Mouse (Mus musculus) MEL (cell line): ENCODE measurements at regions not wholly inside any gene's neighbourhood (a gene's known extent, or its start where the extent isn't known, plus 50 kb on each side); places are given as distances from the start of the nearest gene placed in this dataset.

Experiments used
- DNase-seq: peaks from one replicate; pipeline ENCODE4 v3.0.0; 2011; ENCODE audit warnings: low read depth, low spot score
- H3K27ac ChIP-seq: 2 replicates; pipeline ENCODE4 v1.5.1; 2012; ENCODE audit warnings: low read depth, mild to moderate bottlenecking, control low read depth, low read length, moderate library complexity; ENCODE audit not compliant: control insufficient read depth
- H3K27me3 ChIP-seq, 2 experiments: fragments of 150-350 bp in 1 of 2; sonication (generic) in 1 of 2; 2 replicates each; pipeline ENCODE4 v1.6.1; 2012; ENCODE audit warnings: low read length in 2 of 2, mild to moderate bottlenecking in 2 of 2, improper control_type of control experiment in 1 of 2, moderate library complexity in 1 of 2; ENCODE audit not compliant: insufficient read depth in 2 of 2, control insufficient read depth in 1 of 2
- H3K36me3 ChIP-seq, 2 experiments: 2 replicates each; pipeline ENCODE4 v1.6.1; 2012 to 2014; ENCODE audit warnings: low read length in 2 of 2, improper control_type of control experiment in 1 of 2, inconsistent platforms in 1 of 2, mild to moderate bottlenecking in 1 of 2; ENCODE audit not compliant: insufficient read depth in 2 of 2, control insufficient read depth in 1 of 2
- H3K4me1 ChIP-seq, 2 experiments: fragments of 150-350 bp in 1 of 2; sonication (generic) in 1 of 2; 2 replicates each; pipeline ENCODE4 v1.6.1; 2012; ENCODE audit warnings: low read length in 2 of 2, improper control_type of control experiment in 1 of 2, mild to moderate bottlenecking in 1 of 2; ENCODE audit not compliant: insufficient read depth in 2 of 2, control insufficient read depth in 1 of 2
- H3K4me3 ChIP-seq, 2 experiments: fragments of 150-350 bp in 1 of 2; sonication (generic) in 1 of 2; 2 replicates each; pipeline ENCODE4 v1.5.1; 2012; ENCODE audit warnings: low read depth in 2 of 2, low read length in 2 of 2, mild to moderate bottlenecking in 2 of 2, moderate library complexity in 2 of 2, control low read depth in 1 of 2, improper control_type of control experiment in 1 of 2; ENCODE audit not compliant: control insufficient read depth in 1 of 2, insufficient read depth in 1 of 2
- H3K79me2 ChIP-seq: 2 replicates; pipeline ENCODE4 v1.6.1; 2012; ENCODE audit warnings: mild to moderate bottlenecking, low read length, moderate library complexity; ENCODE audit not compliant: control insufficient read depth, poor library complexity, insufficient read depth
- H3K9ac ChIP-seq: 2 replicates; pipeline ENCODE4 v1.6.1; 2012; ENCODE audit warnings: low read depth, mild to moderate bottlenecking, control low read depth, low read length, moderate library complexity; ENCODE audit not compliant: control insufficient read depth, poor library complexity, severe bottlenecking
- H3K9me3 ChIP-seq: fragments of 150-350 bp; sonication (generic); replicated peaks from 2 replicates; pipeline ENCODE4 v1.6.1; 2012; ENCODE audit warnings: mild to moderate bottlenecking, low read length, improper control_type of control experiment, moderate library complexity; ENCODE audit not compliant: insufficient read depth
- BHLHE40 ChIP-seq: IDR thresholded peaks from 2 replicates; pipeline ENCODE4 v1.6.1; 2012; ENCODE audit warnings: low read depth, mild to moderate bottlenecking, inconsistent platforms, low read length, improper control_type of control experiment, borderline replicate concordance
- CTCF ChIP-seq, 3 experiments: IDR thresholded peaks in 2 of 3; conservative IDR thresholded peaks in 1 of 3; 2 replicates each; pipeline ENCODE4 v1.5.1; 2011 to 2012; ENCODE audit warnings: low read length in 3 of 3, low read depth in 2 of 3, mild to moderate bottlenecking in 2 of 3, improper control_type of control experiment in 1 of 3, inconsistent platforms in 1 of 3, mixed read lengths in 1 of 3, moderate library complexity in 1 of 3; ENCODE audit not compliant: control insufficient read depth in 1 of 3, insufficient read depth in 1 of 3, poor library complexity in 1 of 3, severe bottlenecking in 1 of 3
- E2F4 ChIP-seq: IDR thresholded peaks from 2 replicates; pipeline ENCODE4 v1.6.1; 2011; ENCODE audit warnings: low read depth, low read length, improper control_type of control experiment, borderline replicate concordance
- ELF1 ChIP-seq: IDR thresholded peaks from 2 replicates; pipeline ENCODE4 v1.6.1; 2014; ENCODE audit warnings: low read depth, mild to moderate bottlenecking, inconsistent platforms, low read length, improper control_type of control experiment, moderate library complexity
- EP300 ChIP-seq, 2 experiments: IDR thresholded peaks; 2 replicates each; pipeline ENCODE4 v1.6.1; 2011; ENCODE audit warnings: improper control_type of control experiment in 2 of 2, low read length in 2 of 2, low read depth in 1 of 2, mild to moderate bottlenecking in 1 of 2
- GABPA ChIP-seq: IDR thresholded peaks from 2 replicates; pipeline ENCODE4 v1.6.1; 2012; ENCODE audit warnings: low read depth, mild to moderate bottlenecking, inconsistent platforms, low read length, improper control_type of control experiment, moderate library complexity
- HCFC1 ChIP-seq: IDR thresholded peaks from 2 replicates; pipeline ENCODE4 v1.6.1; 2012; ENCODE audit warnings: low read depth, mild to moderate bottlenecking, inconsistent platforms, low read length, improper control_type of control experiment, moderate library complexity
- KAT2A ChIP-seq: conservative IDR thresholded peaks from 2 replicates; pipeline ENCODE4 v1.6.1; 2012; ENCODE audit warnings: low read depth, low read length, improper control_type of control experiment, inconsistent platforms
- MAX ChIP-seq: IDR thresholded peaks from 2 replicates; pipeline ENCODE4 v1.6.1; 2011; ENCODE audit warnings: low read length, improper control_type of control experiment
- MEF2A ChIP-seq: IDR thresholded peaks from 2 replicates; pipeline ENCODE4 v1.6.1; 2014; ENCODE audit warnings: low read depth, mild to moderate bottlenecking, inconsistent platforms, low read length, improper control_type of control experiment; ENCODE audit not compliant: poor library complexity, insufficient replicate concordance, severe bottlenecking; ENCODE audit errors: extremely low read depth
- MYC ChIP-seq: IDR thresholded peaks from 2 replicates; pipeline ENCODE4 v1.6.1; 2011; ENCODE audit warnings: low read depth, mild to moderate bottlenecking, low read length, improper control_type of control experiment, moderate library complexity
- POLR2AphosphoS2 ChIP-seq: IDR thresholded peaks from 2 replicates; pipeline ENCODE4 v1.6.1; 2011; ENCODE audit warnings: low read length, improper control_type of control experiment
- POLR2AphosphoS5 ChIP-seq: IDR thresholded peaks from 2 replicates; pipeline ENCODE4 v1.6.1; 2012; ENCODE audit warnings: low read depth, borderline replicate concordance, mild to moderate bottlenecking, inconsistent platforms, low read length, moderate library complexity, mixed read lengths
- RAD21 ChIP-seq: IDR thresholded peaks from 2 replicates; pipeline ENCODE4 v1.6.1; 2011; ENCODE audit warnings: mild to moderate bottlenecking, low read depth, low read length, improper control_type of control experiment
- RCOR1 ChIP-seq: IDR thresholded peaks from 2 replicates; pipeline ENCODE4 v1.6.1; 2012; ENCODE audit warnings: low read depth, mild to moderate bottlenecking, inconsistent platforms, low read length, improper control_type of control experiment
- SIN3A ChIP-seq: IDR thresholded peaks from 2 replicates; pipeline ENCODE4 v1.6.1; 2012; ENCODE audit warnings: low read length, improper control_type of control experiment, inconsistent platforms
- SMC3 ChIP-seq: IDR thresholded peaks from 2 replicates; pipeline ENCODE4 v1.6.1; 2011; ENCODE audit warnings: low read depth, low read length, improper control_type of control experiment
- TAL1 ChIP-seq: IDR thresholded peaks from 2 replicates; pipeline ENCODE4 v1.6.1; 2012; ENCODE audit warnings: mild to moderate bottlenecking, inconsistent platforms, low read length, moderate library complexity, mixed read lengths
- TCF12 ChIP-seq: IDR thresholded peaks from 2 replicates; pipeline ENCODE4 v1.6.1; 2014; ENCODE audit warnings: low read depth, mild to moderate bottlenecking, inconsistent platforms, low read length, improper control_type of control experiment, moderate library complexity
- UBTF ChIP-seq: IDR thresholded peaks from 2 replicates; pipeline ENCODE4 v1.6.1; 2012; ENCODE audit warnings: low read depth, mild to moderate bottlenecking, inconsistent platforms, low read length, improper control_type of control experiment, moderate library complexity, borderline replicate concordance; ENCODE audit not compliant: insufficient read depth
- USF2 ChIP-seq, 2 experiments: IDR thresholded peaks; 2 replicates each; pipeline ENCODE4 v1.6.1; 2011 to 2012; ENCODE audit warnings: improper control_type of control experiment in 2 of 2, low read length in 2 of 2, borderline replicate concordance in 1 of 2, inconsistent platforms in 1 of 2, low read depth in 1 of 2, mild to moderate bottlenecking in 1 of 2; ENCODE audit not compliant: insufficient read depth in 1 of 2
- ZC3H11A ChIP-seq: IDR thresholded peaks from 2 replicates; pipeline ENCODE4 v1.6.1; 2012; ENCODE audit warnings: low read depth, mild to moderate bottlenecking, inconsistent platforms, low read length, improper control_type of control experiment
- ZKSCAN1 ChIP-seq: IDR thresholded peaks from 2 replicates; pipeline ENCODE4 v1.6.1; 2012; ENCODE audit warnings: low read depth, mild to moderate bottlenecking, inconsistent platforms, low read length, improper control_type of control experiment, moderate library complexity
- ZMIZ1 ChIP-seq: IDR thresholded peaks from 2 replicates; pipeline ENCODE4 v1.6.1; 2012; ENCODE audit warnings: low read depth, mild to moderate bottlenecking, inconsistent platforms, low read length, improper control_type of control experiment, moderate library complexity
- ZNF384 ChIP-seq: IDR thresholded peaks from 2 replicates; pipeline ENCODE4 v1.6.1; 2012; ENCODE audit warnings: low read depth, mild to moderate bottlenecking, inconsistent platforms, low read length, improper control_type of control experiment

- Histone ChIP-seq H3K9ac (no peak overlapping the region), H3K36me3 (no peaks in the 10 kb centered on the region), H3K9me3 (no peaks in the 10 kb centered on the region), H3K4me3 (no peak overlapping the region), H3K27ac (no peak overlapping the region), H3K79me2 (no peaks in the 10 kb centered on the region), H3K27me3 (peaks cover 0 to 3% of the 10 kb centered on the region in 2 experiments; a peak in 2 of 4 replicates), H3K4me1 (no peaks in the 10 kb centered on the region)
- TF ChIP-seq GABPA: no peak
- TF ChIP-seq RAD21: no peak
- TF ChIP-seq UBTF: no peak
- no peak for TF ChIP-seq ZC3H11A
- no peak for TF ChIP-seq CTCF (IDR thresholded peaks at IDR 0.05 in 2 of 3, conservative IDR thresholded peaks at IDR 0.05 in 1 of 3; ENCODE audit: control insufficient read depth in 1 of 3, insufficient read depth in 1 of 3, low read depth in 2 of 3, low read length in 3 of 3, poor library complexity in 1 of 3, severe bottlenecking in 1 of 3)
- TF ChIP-seq ZKSCAN1: no peak
- DNase-seq: no peak
Measured at GRCm38 (mm10) chr3:146345946-146346345, 58.5 kb upstream of the Ssx2ip start.

DNA sequence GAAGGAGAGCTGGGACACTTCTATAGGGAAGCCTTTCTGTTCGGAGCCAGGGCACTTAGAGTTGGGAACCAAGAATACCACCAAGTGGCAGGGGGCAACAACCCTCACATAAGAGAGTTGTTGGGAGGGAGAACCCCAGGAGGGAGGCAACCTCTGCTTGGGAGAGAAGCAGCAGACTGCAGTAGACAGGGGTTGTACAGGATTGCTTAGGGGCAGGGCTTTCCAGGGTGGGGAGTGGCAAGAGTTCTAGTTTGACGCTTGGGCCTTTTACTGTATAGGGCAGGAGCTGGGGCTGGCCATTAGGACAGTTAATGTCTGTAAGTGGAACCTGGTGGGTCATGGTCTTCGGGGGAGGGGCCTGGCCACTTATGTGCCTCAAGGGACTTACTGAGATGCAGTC lies 57.1 kb upstream of the Ssx2ip start:
- H3K4me3 ChIP-seq: no peak overlapping the region
- H3K4me1 ChIP-seq: no peaks in the 10 kb centered on the region
- no peaks in the 10 kb centered on the region for H3K36me3 ChIP-seq
- H3K27ac ChIP-seq: no peak overlapping the region
- no peaks in the 10 kb centered on the region for H3K9me3 ChIP-seq
- H3K27me3 ChIP-seq: peaks cover 0 to 3% of the 10 kb centered on the region in 2 experiments; a peak in 1 of 4 replicates
- TF ChIP-seq ZMIZ1 (no peak), MYC (no peak), USF2 (IDR thresholded peaks at IDR 0.05; ENCODE audit: borderline replicate concordance in 1 of 2, insufficient read depth in 1 of 2, low read depth in 1 of 2, low read length in 2 of 2) (no peak), SMC3 (no peak), MEF2A (no peak), BHLHE40 (no peak), GABPA (no peak), TAL1 (no peak), RCOR1 (no peak), POLR2AphosphoS5 (no peak), SIN3A (no peak), TCF12 (no peak), KAT2A (no peak), MAX (no peak), ZNF384 (no peak), E2F4 (no peak), HCFC1 (no peak), EP300 (IDR thresholded peaks at IDR 0.05; ENCODE audit: low read depth in 1 of 2, low read length in 2 of 2) (no peak), POLR2AphosphoS2 (no peak), ELF1 (no peak)
- H3K79me2 ChIP-seq: no peaks in the 10 kb centered on the region
- DNase-seq: no peak
- no peak overlapping the region for H3K9ac ChIP-seq
